Mouse (Mus musculus): ENCODE measurements around the gene Pan3. TPM values are rescaled to one million over a fixed set of nuclear protein-coding genes. Genes with fewer than 3 reads are reported as not detected.

Pan3 gene
- 25.2 and 29.9 TPM in 2 replicates for polyA plus RNA-seq (2015; fragmentation: Nextera tagmentation; extraction: Ambion mirVana)

DNA sequence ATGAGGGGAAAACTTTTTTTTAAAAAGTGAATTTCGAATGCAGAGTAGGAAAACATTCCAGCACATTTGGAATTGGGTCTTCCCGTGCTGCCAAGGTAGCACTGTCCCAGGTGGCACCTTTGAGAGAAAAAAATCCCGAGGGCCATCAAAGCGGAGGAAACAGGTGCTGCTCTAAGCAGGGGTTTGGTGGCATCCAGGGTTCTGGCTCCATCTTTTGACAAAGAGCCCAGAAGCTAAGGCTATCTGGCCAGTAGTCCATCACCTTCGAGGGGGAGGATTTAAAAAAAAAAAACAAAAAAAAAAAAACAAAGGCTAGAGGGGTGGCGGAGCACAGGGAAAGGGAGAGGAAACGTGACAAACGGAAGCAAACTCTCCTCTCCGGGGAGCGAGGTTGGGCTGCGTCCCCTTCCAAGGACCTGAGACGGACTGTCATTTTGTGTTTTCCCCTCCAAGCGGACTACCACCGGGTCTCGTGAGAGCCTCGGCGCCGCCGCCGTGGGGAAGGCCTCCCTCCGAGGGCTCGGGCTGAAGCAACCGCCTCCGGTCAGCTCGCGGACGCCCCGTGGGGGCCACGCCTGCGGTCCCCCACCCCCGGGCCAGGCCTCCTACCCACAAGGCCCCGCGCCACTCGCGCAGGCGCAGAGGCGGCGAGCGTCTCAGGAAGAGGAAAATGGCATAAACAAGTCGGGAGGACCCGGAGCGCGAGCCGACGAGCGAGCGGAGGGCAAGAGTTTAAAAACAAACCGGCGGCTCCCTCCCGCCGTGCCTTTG lies at the start of gene Pan3:
Pan3 (plus strand) TSS at position 627 of the 771 bp plus-strand sequence.
- peak; percentile 89 for ATAC-seq
- H3K27ac ChIP-seq (ENCODE audit: low read depth) = peak within 1 kb of the TSS; percentile 99
- peak within 1 kb of the TSS; percentile 88 for H3K9ac ChIP-seq (replicated peaks)
- peak within 1 kb of the TSS; percentile 89 for H3K4me2 ChIP-seq (ENCODE audit: low read depth, low read length)
- DNase-seq = peak; percentile 96
- no peak for TF ChIP-seq EP300 (IDR thresholded peaks at IDR 0.05; ENCODE audit: low read depth)
- no peak for TF ChIP-seq CTCF (IDR thresholded peaks at IDR 0.05; ENCODE audit: low read depth)
- WGBS (ENCODE audit: insufficient replicate concordance) = under 1% methylated on average over 47 of the region's 51 CpGs
- peaks cover 37% of the 10 kb centered on the region for H3K4me1 ChIP-seq (ENCODE audit: insufficient read depth)
- H3K27me3 ChIP-seq (ENCODE audit: insufficient read depth, low read length) = no peaks in the 10 kb centered on the region
- peak within 1 kb of the TSS; percentile 81 for H3K4me3 ChIP-seq (ENCODE audit: low read depth, low read length)
- H3K36me3 ChIP-seq (replicated peaks; ENCODE audit: insufficient read depth, low read length) = peaks cover 6% of the 10 kb centered on the region; the same call in 1 of the 2 replicates
- H3K9me3 ChIP-seq (ENCODE audit: low read length) = no peaks in the 10 kb centered on the region

- no peaks in the 10 kb centered on the region for H3K36me3 ChIP-seq (replicated peaks; ENCODE audit: insufficient read depth, low read length)
- TF ChIP-seq CTCF (IDR thresholded peaks at IDR 0.05; ENCODE audit: low read depth) = no peak
- no peak overlapping the region for H3K4me3 ChIP-seq (ENCODE audit: low read depth, low read length)
- H3K9ac ChIP-seq (replicated peaks) = no peak overlapping the region
- ATAC-seq (no peak), DNase-seq (no peak)
- H3K27ac ChIP-seq (ENCODE audit: low read depth) = no peak overlapping the region
- H3K9me3 ChIP-seq (ENCODE audit: low read length) = no peaks in the 10 kb centered on the region
- H3K4me1 ChIP-seq (ENCODE audit: insufficient read depth) = no peaks in the 10 kb centered on the region
- H3K27me3 ChIP-seq (ENCODE audit: insufficient read depth, low read length) = no peaks in the 10 kb centered on the region
- 77% methylated on average over 10 of the region's 10 CpGs for WGBS (ENCODE audit: insufficient replicate concordance)
- H3K4me2 ChIP-seq (ENCODE audit: low read depth, low read length) = no peak overlapping the region
Measured at GRCm38 (mm10) chr5:147381396-147381795, 48.6 kb upstream of the Pan3 start.

- no peaks in the 10 kb centered on the region for H3K36me3 ChIP-seq (replicated peaks; ENCODE audit: insufficient read depth, low read length)
- no peak for ATAC-seq
- H3K9ac ChIP-seq (replicated peaks) = no peak overlapping the region
- H3K9me3 ChIP-seq (ENCODE audit: low read length) = no peaks in the 10 kb centered on the region
- 0 out of 2 replicates have a peak, but pooled peaks cover 2% of the 10 kb centered on the region for H3K27me3 ChIP-seq (ENCODE audit: insufficient read depth, low read length)
- no peak overlapping the region for H3K27ac ChIP-seq (ENCODE audit: low read depth)
- H3K4me2 ChIP-seq (ENCODE audit: low read depth, low read length) = no peak overlapping the region
- no peak for TF ChIP-seq CTCF (IDR thresholded peaks at IDR 0.05; ENCODE audit: low read depth)
- no peak for TF ChIP-seq EP300 (IDR thresholded peaks at IDR 0.05; ENCODE audit: low read depth)
- H3K4me1 ChIP-seq (ENCODE audit: insufficient read depth) = peaks cover 12% of the 10 kb centered on the region
- DNase-seq = no peak
- 71% methylated on average over 13 of the region's 13 CpGs for WGBS (ENCODE audit: insufficient replicate concordance)
- H3K4me3 ChIP-seq (ENCODE audit: low read depth, low read length) = no peak overlapping the region
Measured at GRCm38 (mm10) chr5:147386865-147387264, 43.1 kb upstream of the Pan3 start.

DNA sequence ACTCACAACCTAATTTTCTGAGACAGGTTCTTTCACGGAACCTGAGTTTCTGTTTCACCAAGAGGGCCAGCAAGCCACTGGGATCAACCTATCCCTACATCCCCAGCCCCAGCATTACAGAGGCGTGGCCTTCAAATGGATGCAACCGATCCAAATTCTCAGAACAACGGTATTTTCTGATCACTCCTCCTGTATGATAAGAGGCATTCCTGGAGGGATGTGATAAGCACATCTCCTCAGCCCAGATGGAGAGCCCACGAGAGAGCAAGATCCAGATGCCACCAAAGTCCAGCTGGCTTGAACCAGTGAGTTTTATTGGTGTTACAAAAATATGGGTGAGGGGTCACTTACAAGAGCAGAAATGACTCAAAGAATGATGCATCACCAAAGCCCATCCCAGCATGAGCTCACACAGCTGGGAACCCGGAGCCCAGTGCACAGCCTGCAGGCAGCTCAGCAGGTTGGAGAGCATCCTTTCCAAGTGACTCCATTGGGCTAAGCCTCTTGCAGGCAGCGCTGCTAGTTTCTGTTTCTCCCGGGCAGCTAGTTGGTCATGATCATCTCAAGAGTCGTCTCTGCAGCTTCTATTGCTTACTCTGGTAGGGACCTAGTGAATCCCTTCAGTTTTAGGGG lies 41.5 kb upstream of the Pan3 start:
- WGBS (ENCODE audit: insufficient replicate concordance) = 50% methylated on average over 9 of the region's 9 CpGs
- Histone ChIP-seq H3K4me1 (ENCODE audit: insufficient read depth) (peaks cover 12% of the 10 kb centered on the region), H3K4me3 (ENCODE audit: low read depth, low read length) (no peak overlapping the region), H3K4me2 (ENCODE audit: low read depth, low read length) (peak overlapping the region; percentile 23; the same call in 1 of the 2 replicates), H3K27me3 (ENCODE audit: insufficient read depth, low read length) (0 out of 2 replicates have a peak, but pooled peaks cover 2% of the 10 kb centered on the region), H3K36me3 (replicated peaks; ENCODE audit: insufficient read depth, low read length) (no peaks in the 10 kb centered on the region), H3K9me3 (ENCODE audit: low read length) (no peaks in the 10 kb centered on the region), H3K9ac (replicated peaks) (no peak overlapping the region), H3K27ac (ENCODE audit: low read depth) (0 out of 2 replicates have a peak overlapping the region, but pooled peaks have one; percentile 24)
- peak; percentile 82 for TF ChIP-seq EP300 (IDR thresholded peaks at IDR 0.05; ENCODE audit: low read depth)
- TF ChIP-seq CTCF (IDR thresholded peaks at IDR 0.05; ENCODE audit: low read depth) = no peak
- ATAC-seq (peak; percentile 36; the same call in 1 of the 2 replicates), DNase-seq (no peak)

- WGBS (ENCODE audit: insufficient replicate concordance) = 50% methylated on average over 5 of the region's 5 CpGs
- no peaks in the 10 kb centered on the region for H3K36me3 ChIP-seq (replicated peaks; ENCODE audit: insufficient read depth, low read length)
- no peak overlapping the region for H3K9ac ChIP-seq (replicated peaks)
- DNase-seq (no peak), ATAC-seq (no peak)
- peaks cover 12% of the 10 kb centered on the region for H3K4me1 ChIP-seq (ENCODE audit: insufficient read depth)
- 0 out of 2 replicates have a peak, but pooled peaks cover 2% of the 10 kb centered on the region for H3K27me3 ChIP-seq (ENCODE audit: insufficient read depth, low read length)
- no peak for TF ChIP-seq CTCF (IDR thresholded peaks at IDR 0.05; ENCODE audit: low read depth)
- TF ChIP-seq EP300 (IDR thresholded peaks at IDR 0.05; ENCODE audit: low read depth) = no peak
- no peak overlapping the region for H3K27ac ChIP-seq (ENCODE audit: low read depth)
- no peaks in the 10 kb centered on the region for H3K9me3 ChIP-seq (ENCODE audit: low read length)
- H3K4me2 ChIP-seq (ENCODE audit: low read depth, low read length) = peak overlapping the region; percentile 23; the same call in 1 of the 2 replicates
- H3K4me3 ChIP-seq (ENCODE audit: low read depth, low read length) = no peak overlapping the region
Measured at GRCm38 (mm10) chr5:147389052-147389451, 40.9 kb upstream of the Pan3 start.

- Histone ChIP-seq H3K36me3 (replicated peaks; ENCODE audit: insufficient read depth, low read length) (no peaks in the 10 kb centered on the region), H3K9ac (replicated peaks) (no peak overlapping the region), H3K27ac (ENCODE audit: low read depth) (no peak overlapping the region), H3K4me2 (ENCODE audit: low read depth, low read length) (no peak overlapping the region), H3K4me1 (ENCODE audit: insufficient read depth) (peaks cover 12% of the 10 kb centered on the region), H3K4me3 (ENCODE audit: low read depth, low read length) (no peak overlapping the region), H3K9me3 (ENCODE audit: low read length) (0 out of 2 replicates have a peak, but pooled peaks cover 2% of the 10 kb centered on the region), H3K27me3 (ENCODE audit: insufficient read depth, low read length) (0 out of 2 replicates have a peak, but pooled peaks cover 2% of the 10 kb centered on the region)
- ATAC-seq = no peak
- no peak for DNase-seq
- TF ChIP-seq EP300 (IDR thresholded peaks at IDR 0.05; ENCODE audit: low read depth) = no peak
- TF ChIP-seq CTCF (IDR thresholded peaks at IDR 0.05; ENCODE audit: low read depth) = no peak
- WGBS (ENCODE audit: insufficient replicate concordance) = 56% methylated on average over 2 of the region's 2 CpGs
Measured at GRCm38 (mm10) chr5:147390772-147391171, 39.2 kb upstream of the Pan3 start.
